Mouse (Mus musculus): ENCODE data around the gene Spatc1l.

- TF ChIP-seq CTCF (conservative IDR thresholded peaks at IDR 0.05; ENCODE audit: low read length), result no peak
- no peak for TF ChIP-seq POU5F1 (IDR thresholded peaks at IDR 0.05; ENCODE audit: borderline replicate concordance, low read length)
Measured at GRCm38 (mm10) chr10:76584138-76584537, 22.1 kb downstream of the Spatc1l start.

All from E14TG2a.4 (cell line).